Mouse (Mus musculus) limb, embryonic 12.5 days (tissue): ENCODE data around the gene Fn1. TPM values are rescaled to one million over a fixed set of nuclear protein-coding genes. Genes with fewer than 3 reads are reported as not detected.

Experiments used
- ATAC-seq: fragments of 200-750 bp; cut with Nextera tagmentation; 2 replicates; pipeline ENCODE4 v1.8.0; 2017; ENCODE audit warnings: low read depth, moderate TSS enrichment; ENCODE audit not compliant: insufficient number of reproducible peaks, insufficient read depth, low FRiP score, low TSS enrichment
- H3K27ac ChIP-seq: fragments of 300-500 bp; sonication (generic); 2 replicates; pipeline ENCODE4 v1.5.1; 2016; ENCODE audit warnings: mild to moderate bottlenecking, moderate library complexity
- H3K27me3 ChIP-seq: fragments of 300-500 bp; sonication (generic); 2 replicates; pipeline ENCODE4 v1.6.1; 2016; ENCODE audit warnings: mild to moderate bottlenecking, moderate library complexity
- H3K36me3 ChIP-seq: fragments of 300-500 bp; sonication (generic); 2 replicates; pipeline ENCODE4 v1.6.1; 2016; ENCODE audit warnings: mild to moderate bottlenecking, moderate library complexity
- H3K4me1 ChIP-seq: fragments of 300-500 bp; sonication (generic); replicated peaks from 2 replicates; pipeline ENCODE4 v1.6.1; 2016
- H3K4me2 ChIP-seq: fragments of 300-500 bp; sonication (generic); 2 replicates; pipeline ENCODE4 v1.6.1; 2016; ENCODE audit warnings: mild to moderate bottlenecking, moderate library complexity
- H3K4me3 ChIP-seq: fragments of 300-500 bp; sonication (generic); replicated peaks from 2 replicates; pipeline ENCODE4 v1.5.1; 2016; ENCODE audit warnings: mild to moderate bottlenecking
- H3K9ac ChIP-seq: fragments of 300-500 bp; sonication (generic); replicated peaks from 2 replicates; pipeline ENCODE4 v1.6.1; 2016; ENCODE audit warnings: mild to moderate bottlenecking, moderate library complexity
- H3K9me3 ChIP-seq: fragments of 300-500 bp; sonication (generic); 2 replicates; pipeline ENCODE4 v1.6.1; 2016; ENCODE audit warnings: mild to moderate bottlenecking, moderate library complexity
- WGBS: fragments of 180-500 bp; shearing (Covaris S2); methylation state at CpG from one replicate; pipeline ENCODE4 v1.1.7; 2016; 5-methylcytosine and 5-hydroxymethylcytosine counted together
- polyA plus RNA-seq: library from polyadenylated mRNA; unstranded; fragments of >200 nt; fragmentation: Nextera tagmentation; extraction: Ambion mirVana; gene quantifications from 2 replicates; pipeline ENCODE4 v1.2.1, GENCODE M21; 2016

The Fn1 gene
- polyA plus RNA-seq, 1 experiment from 2014 or later: 187 TPM

DNA sequence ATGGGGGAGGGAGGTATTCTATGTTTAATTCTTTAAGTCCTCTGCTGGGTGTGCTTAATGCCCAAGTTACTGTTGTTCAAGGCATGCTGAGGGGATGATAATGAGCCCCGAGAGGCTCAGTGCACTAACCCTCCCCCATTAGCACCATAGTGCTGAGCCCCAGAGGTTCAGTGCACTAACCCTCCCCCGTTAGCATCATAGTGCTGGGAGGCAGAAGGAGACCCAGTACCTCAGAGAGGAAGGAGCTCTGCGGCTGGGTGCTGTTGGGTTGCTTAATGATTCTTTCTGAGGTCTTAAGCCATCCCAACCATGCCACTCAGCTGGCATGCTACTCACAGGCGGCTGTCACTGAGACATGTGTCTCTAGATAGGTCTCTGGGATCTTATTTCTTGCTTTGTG, 82.9 kb downstream of the Fn1 start:
- no peak for ATAC-seq
- Histone ChIP-seq H3K4me2 (no peak overlapping the region), H3K36me3 (peaks cover 89% of the 10 kb centered on the region), H3K9ac (no peak overlapping the region), H3K4me3 (no peak overlapping the region), H3K4me1 (no peaks in the 10 kb centered on the region), H3K27me3 (no peaks in the 10 kb centered on the region), H3K27ac (no peak overlapping the region), H3K9me3 (no peaks in the 10 kb centered on the region)
- 88% methylated on average over 4 of the region's 4 CpGs for WGBS

DNA sequence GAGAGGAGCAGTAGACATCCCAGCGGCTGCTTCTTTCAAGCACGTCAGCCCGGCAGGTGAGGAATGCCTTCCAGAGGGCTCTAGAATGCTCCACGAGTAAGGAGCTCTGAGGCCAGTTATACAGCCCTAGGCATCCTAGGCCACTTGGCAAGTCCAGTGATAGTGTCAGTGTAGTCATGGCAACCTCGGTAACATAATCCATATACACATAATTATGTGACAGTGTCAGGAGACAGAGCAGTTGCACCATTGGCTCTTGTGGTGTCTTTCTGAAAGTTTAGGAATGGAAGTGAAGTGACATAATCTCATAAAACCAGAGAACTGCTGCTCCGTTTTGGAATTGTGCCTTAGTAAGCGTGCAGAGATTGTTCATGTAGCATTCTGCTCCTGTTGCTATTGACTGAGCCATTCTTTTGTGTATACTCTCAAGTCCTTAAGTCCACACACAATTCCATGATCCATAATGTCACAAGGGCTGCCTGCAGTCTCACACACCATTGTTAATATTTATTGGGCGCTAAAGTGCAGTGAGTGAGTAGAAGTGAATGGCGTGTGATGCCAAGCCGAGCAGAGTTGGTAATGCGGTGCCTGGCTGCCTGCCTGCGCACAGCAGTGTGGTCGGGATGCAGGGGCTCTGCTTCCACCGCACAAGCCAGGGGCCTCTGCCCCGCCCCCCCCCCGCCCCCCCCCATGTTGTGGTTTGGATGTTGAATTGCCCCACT, 85.0 kb downstream of the Fn1 start:
- Histone ChIP-seq H3K9ac (no peak overlapping the region), H3K4me1 (no peaks in the 10 kb centered on the region), H3K27me3 (no peaks in the 10 kb centered on the region), H3K36me3 (peaks cover 94% of the 10 kb centered on the region), H3K4me2 (no peak overlapping the region), H3K27ac (no peak overlapping the region), H3K9me3 (no peaks in the 10 kb centered on the region), H3K4me3 (no peak overlapping the region)
- no peak for ATAC-seq
- 83% methylated on average over 16 of the region's 16 CpGs for WGBS

DNA sequence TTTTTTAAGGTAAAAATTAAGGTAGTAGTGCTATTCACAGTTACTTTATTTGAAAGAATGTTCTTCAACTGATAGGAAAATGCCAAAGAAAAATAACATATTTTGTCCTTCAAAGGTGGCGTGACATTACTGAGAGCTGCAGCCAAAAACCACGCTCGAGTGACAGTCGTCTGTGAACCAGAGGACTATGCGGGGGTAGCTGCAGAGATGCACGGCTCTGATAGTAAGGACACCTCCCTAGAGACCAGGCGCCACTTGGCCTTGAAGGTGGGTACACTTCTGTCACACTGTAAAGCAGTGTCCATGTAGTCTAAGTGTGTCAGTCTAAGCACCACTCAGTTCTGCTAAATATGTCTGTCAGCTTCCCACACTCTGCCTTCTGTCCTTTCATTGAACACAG, 88.7 kb downstream of the Fn1 start:
- Histone ChIP-seq H3K4me3 (no peak overlapping the region), H3K27ac (no peak overlapping the region), H3K4me2 (no peak overlapping the region), H3K9ac (no peak overlapping the region), H3K4me1 (no peaks in the 10 kb centered on the region), H3K36me3 (peaks cover 90% of the 10 kb centered on the region), H3K9me3 (peaks cover 9% of the 10 kb centered on the region), H3K27me3 (no peaks in the 10 kb centered on the region)
- 91% methylated on average over 7 of the region's 7 CpGs for WGBS
- ATAC-seq: no peak

DNA sequence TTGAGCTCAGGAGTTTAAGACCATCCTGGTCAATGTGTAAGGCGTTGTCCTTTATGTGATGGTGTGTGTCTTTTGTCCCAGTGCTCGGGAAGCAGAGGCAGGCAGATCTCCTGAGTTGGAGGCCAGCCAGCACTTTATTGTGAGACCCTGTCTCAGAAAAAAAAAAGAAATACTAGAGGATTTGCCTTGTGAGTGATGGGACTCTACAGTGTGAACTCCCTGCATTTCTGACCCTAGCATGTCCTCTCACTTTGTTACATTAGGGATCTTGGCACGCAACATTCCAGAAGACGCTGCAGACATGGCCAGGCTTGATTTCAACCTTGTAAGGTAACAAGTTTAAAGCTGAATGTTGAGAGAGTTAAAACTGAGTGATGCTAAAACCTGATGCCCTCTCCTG, 92.4 kb downstream of the Fn1 start:
- H3K4me3 ChIP-seq: no peak overlapping the region
- peaks cover 60% of the 10 kb centered on the region for H3K36me3 ChIP-seq
- ATAC-seq: no peak
- H3K27ac ChIP-seq: no peak overlapping the region
- H3K9me3 ChIP-seq: peaks cover 9% of the 10 kb centered on the region
- H3K9ac ChIP-seq: no peak overlapping the region
- H3K4me1 ChIP-seq: peaks cover 12% of the 10 kb centered on the region
- H3K4me2 ChIP-seq: no peak overlapping the region
- 91% methylated on average over 4 of the region's 4 CpGs for WGBS
- H3K27me3 ChIP-seq: no peaks in the 10 kb centered on the region

DNA sequence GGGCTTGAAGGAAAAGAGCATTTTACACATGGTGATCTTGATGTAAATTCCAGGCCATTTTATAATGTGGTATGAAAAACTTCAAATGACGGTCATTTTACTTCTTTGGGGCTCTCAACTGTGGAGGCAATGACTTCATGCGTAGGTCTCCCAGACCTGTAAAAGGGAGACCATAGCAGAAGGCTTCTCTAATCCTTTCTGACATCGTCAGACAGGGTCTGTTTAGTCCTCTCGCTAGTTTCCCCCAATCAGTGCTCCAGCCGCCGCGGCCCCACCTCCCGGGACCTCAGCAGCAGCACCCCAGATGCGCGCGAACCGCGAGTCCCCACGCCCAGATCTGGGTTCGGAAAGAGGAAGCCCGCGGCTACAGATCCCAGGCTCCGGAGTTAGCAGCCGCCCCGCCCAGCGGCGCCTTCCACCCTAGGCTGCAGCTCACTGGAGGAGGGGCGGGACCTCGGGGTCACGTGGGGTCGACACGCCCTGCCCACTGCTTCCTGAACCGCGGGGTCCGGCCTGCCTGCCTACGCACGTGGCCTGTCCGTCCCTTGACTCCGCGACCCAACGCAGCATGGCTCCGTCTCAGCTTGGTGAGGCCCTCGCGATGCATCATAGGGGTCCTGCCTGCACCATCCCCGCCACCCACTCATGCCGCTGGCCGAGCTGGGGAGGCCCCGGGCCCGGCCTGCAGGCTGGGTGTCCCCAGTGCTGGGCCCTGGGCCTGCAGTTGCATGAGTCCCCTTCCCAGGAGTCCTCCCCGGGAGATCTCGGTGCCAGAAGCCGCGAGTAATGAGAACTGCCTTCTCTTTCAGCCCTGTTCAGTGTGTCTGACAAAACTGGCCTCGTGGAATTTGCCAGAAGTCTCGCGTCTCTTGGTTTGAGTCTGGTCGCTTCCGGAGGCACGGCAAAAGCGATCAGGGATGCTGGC, 96.0 kb downstream of the Fn1 start, which contains the start of gene Atic:
TSS of gene Atic (plus strand) at position 463 of the 925 bp plus-strand sequence.
- under 1% methylated on average over 51 of the region's 55 CpGs for WGBS
- Histone ChIP-seq H3K9me3 (peaks cover 9% of the 10 kb centered on the region), H3K4me1 (peaks cover 12% of the 10 kb centered on the region), H3K27me3 (no peaks in the 10 kb centered on the region), H3K36me3 (peaks cover 30% of the 10 kb centered on the region), H3K4me3 (peak within 1 kb of the TSS; percentile 71), H3K9ac (peak within 1 kb of the TSS; percentile 79), H3K4me2 (peak within 1 kb of the TSS; percentile 81), H3K27ac (peak within 1 kb of the TSS; percentile 82)
- peak; percentile 98 for ATAC-seq

DNA sequence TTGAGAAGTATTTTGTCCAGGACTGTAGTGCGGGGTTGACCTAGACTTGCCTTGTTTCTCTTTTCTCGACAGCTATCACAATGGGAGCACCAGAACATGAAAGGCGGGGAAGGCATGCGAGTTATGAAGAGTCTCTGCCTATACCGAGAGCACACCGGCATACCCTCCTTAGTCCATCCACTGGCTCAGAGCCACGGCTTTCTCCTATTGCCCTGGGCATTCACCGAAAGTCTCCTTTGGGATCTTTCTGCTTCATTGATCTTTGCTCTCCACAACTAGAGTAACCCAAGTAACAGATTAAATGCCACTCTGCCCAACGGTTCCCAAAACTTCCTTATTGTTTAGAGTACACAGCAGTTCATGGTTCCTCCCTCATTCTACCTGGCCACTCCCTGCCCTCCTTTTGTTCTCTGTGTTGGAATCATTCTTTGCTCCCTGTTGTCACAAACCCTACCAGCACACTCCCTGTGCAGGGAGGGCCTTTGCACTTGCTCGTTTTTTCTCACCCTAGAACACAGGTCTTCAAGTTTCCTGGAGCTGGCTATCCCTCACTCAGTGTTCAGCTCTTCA, 102.3 kb downstream of the Fn1 start:
- no peak overlapping the region for H3K4me3 ChIP-seq
- H3K4me2 ChIP-seq: no peak overlapping the region
- H3K9ac ChIP-seq: no peak overlapping the region
- H3K27ac ChIP-seq: no peak overlapping the region
- no peak for ATAC-seq
- H3K36me3 ChIP-seq: no peaks in the 10 kb centered on the region
- no peaks in the 10 kb centered on the region for H3K9me3 ChIP-seq
- 89% methylated on average over 10 of the region's 10 CpGs for WGBS
- H3K27me3 ChIP-seq: no peaks in the 10 kb centered on the region
- H3K4me1 ChIP-seq: no peaks in the 10 kb centered on the region

DNA sequence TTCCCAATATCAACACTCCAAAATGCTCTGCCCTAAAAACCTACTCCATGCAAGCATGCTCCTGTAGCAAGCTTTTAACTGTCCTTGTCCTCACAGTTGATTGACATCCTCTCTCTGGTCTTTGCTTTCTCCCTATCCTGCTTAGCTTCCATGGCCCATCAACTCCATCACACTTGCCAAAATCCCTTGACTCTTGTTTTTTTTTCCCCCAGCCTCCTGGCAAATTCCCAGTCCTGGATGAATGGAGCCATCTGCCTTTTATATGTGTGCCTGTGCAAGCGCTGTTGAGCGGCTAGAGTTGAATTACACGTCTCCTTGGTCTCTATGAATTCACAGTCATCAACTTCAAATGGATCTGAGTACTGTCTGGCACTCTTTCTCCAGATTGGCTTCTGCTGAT, 112.6 kb downstream of the Fn1 start:
- 82% methylated on average over 3 of the region's 3 CpGs for WGBS
- Histone ChIP-seq H3K4me1 (no peaks in the 10 kb centered on the region), H3K27ac (no peak overlapping the region), H3K36me3 (no peaks in the 10 kb centered on the region), H3K4me2 (no peak overlapping the region), H3K4me3 (no peak overlapping the region), H3K27me3 (no peaks in the 10 kb centered on the region), H3K9ac (no peak overlapping the region), H3K9me3 (no peaks in the 10 kb centered on the region)
- no peak for ATAC-seq

DNA sequence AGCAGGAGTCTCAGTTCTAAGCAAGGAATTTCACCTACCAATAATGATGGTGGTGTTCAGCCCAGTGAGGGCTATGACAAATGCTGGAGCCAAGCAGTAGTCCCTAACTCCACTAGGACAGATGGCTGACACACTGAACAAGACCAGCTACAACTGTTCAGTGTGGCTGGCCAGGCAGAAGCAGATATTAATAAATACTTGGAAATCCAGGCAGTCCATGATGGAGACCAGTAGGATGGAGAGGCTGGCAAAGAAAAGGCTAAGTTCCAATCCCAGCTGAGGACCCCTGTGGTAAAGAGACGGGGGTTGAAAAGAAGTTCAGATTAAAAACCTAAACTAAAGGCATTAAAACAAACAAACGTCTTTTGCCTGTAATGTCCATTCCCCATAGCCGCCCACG, 113.4 kb downstream of the Fn1 start:
- Histone ChIP-seq H3K4me3 (no peak overlapping the region), H3K9ac (no peak overlapping the region), H3K9me3 (no peaks in the 10 kb centered on the region), H3K36me3 (no peaks in the 10 kb centered on the region), H3K4me1 (no peaks in the 10 kb centered on the region), H3K4me2 (no peak overlapping the region), H3K27ac (no peak overlapping the region), H3K27me3 (no peaks in the 10 kb centered on the region)
- no peak for ATAC-seq
- WGBS: 89% methylated on average over 4 of the region's 4 CpGs

Other genes with a start within 250 kb of the Fn1 start
- 0.15 and 0.19 TPM in 2 replicates for gene Abca12, start 238.3 kb downstream of the Fn1 start, polyA plus RNA-seq
- gene Atic, start 96.0 kb downstream of the Fn1 start, polyA plus RNA-seq: 62.4 and 64.2 TPM in 2 replicates